Mouse (Mus musculus): Measurements from ENCODE around the gene Calr4.

Gene Calr4

GRCm38 (mm10) chr4:109273586-109274240 lies 39.4 kb downstream of the Calr4 start:
- in situ Hi-C loops (cut with MboI, MseI), result no loop called here

GRCm38 (mm10) chr4:109279689-109280458 lies 45.6 kb downstream of the Calr4 start, which contains the start of gene Eps15:
Gene Eps15 (plus strand): TSS chr4:109280268.
- in situ Hi-C loops (cut with MboI, MseI), result no loop called here

- in situ Hi-C loops (cut with MboI, MseI), result no loop called here
Observed at GRCm38 (mm10) chr4:109280459-109281160, 46.3 kb downstream of the Calr4 start.

- in situ Hi-C loops (cut with MboI, MseI), result no loop called here
Observed at GRCm38 (mm10) chr4:109281161-109281560, 46.9 kb downstream of the Calr4 start.

- in situ Hi-C loops (cut with MboI, MseI), result no loop called here
Observed at GRCm38 (mm10) chr4:109281946-109282345, 47.7 kb downstream of the Calr4 start.

GRCm38 (mm10) chr4:109294629-109295028 lies 60.3 kb downstream of the Calr4 start:
- in situ Hi-C loops (cut with MboI, MseI), result no loop called here

GRCm38 (mm10) chr4:109296510-109296909 lies 62.2 kb downstream of the Calr4 start:
- in situ Hi-C loops (cut with MboI, MseI), result no loop called here

- in situ Hi-C loops (cut with MboI, MseI), result no loop called here
Observed at GRCm38 (mm10) chr4:109299136-109299535, 64.9 kb downstream of the Calr4 start.

Data from T-helper 1 cell (primary cell).